Mouse (Mus musculus) adrenal gland, postnatal 4 days (tissue): ENCODE measurements around the gene Itpkc. TPM values are rescaled to one million over a fixed set of nuclear protein-coding genes. Genes with fewer than 3 reads are reported as not detected.
"Not testable (repeated sequence)": the region's sequence is repeated elsewhere in the genome, so short reads cannot be mapped to it uniquely, and the experiment has no call there.

Experiments
- DNase-seq, 2 experiments: peaks; one replicate each; pipeline ENCODE4 v3.0.0; 2021 to 2022; ENCODE audit warnings: low spot score in 2 of 2, mixed read lengths in 2 of 2
- long read RNA-seq, 2 experiments: library from polyadenylated mRNA; stranded (forward); transcript quantifications; one replicate each; pipeline ENCODE4 v2.0.0; 2021
- total RNA-seq, 2 experiments: library from RNA; stranded (reverse); gene quantifications; 2 replicates each; pipeline ENCODE4 v1.2.3; 2021

Gene Itpkc
- total RNA-seq = 10 to 100 TPM; 12.7 to 14.4 TPM
- long read RNA-seq, experiment 1, transcript Itpkc-201 (7 exons, 3,247 nt) = major isoform, 22 of 49 reads
- long read RNA-seq, experiment 1, partial matches to known transcripts = 1 of 49 reads
- long read RNA-seq, experiment 1, other reads (novel, unspliced or antisense) = 26 of 49 reads
- long read RNA-seq, experiment 2, transcript Itpkc-201 (7 exons, 3,247 nt) = major isoform, 25 of 27 reads
- long read RNA-seq, experiment 2, partial matches to known transcripts = 0 of 27 reads
- long read RNA-seq, experiment 2, other reads (novel, unspliced or antisense) = 2 of 27 reads

DNA sequence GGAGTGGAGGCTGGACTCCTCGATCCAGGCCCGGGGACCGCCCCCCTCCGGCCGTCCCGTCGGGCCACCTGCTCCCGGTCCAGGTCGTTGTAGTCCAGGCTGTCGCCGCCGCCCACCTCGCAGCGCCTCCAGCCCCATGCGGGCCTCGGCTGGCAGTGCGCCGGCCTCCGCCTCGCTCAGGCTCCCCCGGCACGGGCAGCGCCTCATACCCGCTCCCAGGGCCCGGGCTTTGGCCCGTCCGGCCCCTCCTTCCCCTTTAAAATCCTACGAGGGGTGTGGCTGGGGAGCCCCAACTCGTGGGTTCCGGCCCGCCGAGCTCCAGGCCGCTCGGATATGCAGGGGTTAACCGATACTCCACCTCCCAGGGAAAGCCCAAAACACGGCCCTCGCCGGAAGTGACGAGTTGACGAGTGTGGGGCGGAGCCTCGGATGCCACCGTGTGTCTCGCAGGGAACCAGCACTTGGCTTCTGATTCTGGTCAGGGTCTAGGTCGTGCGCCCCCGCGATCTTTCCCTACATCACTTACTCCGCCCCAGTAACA lies at the start of gene Itpkc:
Itpkc (minus strand) TSS at position 381 of the 541 bp plus-strand sequence.
- peak; percentile 71 to 85 for DNase-seq

DNA sequence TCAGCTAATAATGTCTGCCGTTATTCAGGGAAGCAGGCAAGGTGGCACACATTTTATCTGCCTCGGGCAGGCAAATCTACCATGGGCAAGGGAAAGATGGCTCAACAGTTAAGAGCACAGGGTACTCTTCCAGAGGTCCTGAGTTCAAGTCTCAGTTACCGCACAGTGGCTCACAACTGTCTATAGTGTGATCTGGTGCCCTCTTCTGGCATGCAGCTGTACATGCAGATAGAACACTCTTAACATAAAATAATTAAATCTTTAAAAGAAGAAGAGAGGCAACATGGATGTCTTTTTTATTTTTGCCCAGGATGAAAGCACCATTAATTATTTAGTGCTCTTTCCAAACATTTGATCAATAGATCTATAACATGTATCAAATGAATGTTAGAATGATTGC lies 48.7 kb upstream of the Itpkc start:
- DNase-seq = no peak

- no peak for DNase-seq
Measured at GRCm38 (mm10) chr7:27276021-27276420, 47.6 kb upstream of the Itpkc start.

DNA sequence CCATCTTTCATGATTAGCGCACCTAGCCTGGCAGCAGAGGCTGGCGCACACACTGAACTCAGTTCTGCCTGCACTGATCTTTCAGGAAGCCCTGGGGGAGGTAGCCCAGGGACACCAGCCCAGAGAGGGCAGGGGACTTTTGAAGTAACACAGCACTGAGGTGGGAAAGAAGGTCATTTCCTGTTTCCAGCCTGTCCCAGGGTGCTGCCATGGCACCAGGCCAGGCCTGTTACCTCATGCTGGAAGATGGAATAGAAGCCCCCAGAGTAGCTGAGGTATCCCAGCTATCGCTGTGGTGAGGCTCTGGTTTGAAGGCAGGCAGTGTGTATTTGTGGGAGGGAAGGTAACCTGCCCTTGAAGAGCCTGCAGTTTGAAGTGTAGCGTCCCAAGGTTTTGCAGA lies 46.5 kb upstream of the Itpkc start:
- no peak for DNase-seq

- no peak for DNase-seq
Measured at GRCm38 (mm10) chr7:27273739-27274351, 45.4 kb upstream of the Itpkc start.

- DNase-seq = no peak
Measured at GRCm38 (mm10) chr7:27271423-27271822, 43.0 kb upstream of the Itpkc start.

DNA sequence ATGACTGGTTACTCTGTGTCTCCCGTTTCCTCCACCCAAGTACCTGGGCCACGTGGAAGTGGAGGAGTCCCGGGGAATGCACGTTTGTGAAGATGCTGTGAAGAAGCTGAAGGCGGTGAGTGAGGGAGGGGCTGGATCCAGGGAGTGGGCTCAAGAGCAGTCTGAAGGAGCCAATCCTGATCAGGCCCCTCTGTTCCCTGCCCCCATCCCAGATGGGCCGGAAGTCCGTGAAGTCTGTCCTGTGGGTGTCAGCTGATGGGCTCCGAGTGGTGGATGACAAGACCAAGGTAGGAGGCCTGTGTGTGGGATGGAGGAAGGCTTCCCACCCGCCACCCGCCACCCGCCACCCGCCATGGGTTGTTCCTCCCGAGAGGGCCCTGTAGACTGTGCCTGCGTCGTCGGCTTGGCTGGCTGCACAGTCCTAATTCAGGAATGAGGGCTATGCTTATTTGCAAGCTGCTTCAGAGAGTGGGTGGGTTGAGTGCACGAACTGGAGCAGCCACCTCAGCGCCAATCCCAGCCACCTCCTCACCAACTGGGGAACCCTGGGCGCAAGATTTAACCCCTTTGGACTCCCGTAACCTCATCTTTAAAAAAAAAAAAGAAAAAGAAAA lies 38.2 kb upstream of the Itpkc start:
- no peak for DNase-seq

- DNase-seq = no peak
Measured at GRCm38 (mm10) chr7:27264761-27265160, 36.3 kb upstream of the Itpkc start.

GRCm38 (mm10) chr7:27261888-27262287 lies 33.4 kb upstream of the Itpkc start:
- DNase-seq = no peak

GRCm38 (mm10) chr7:27260856-27261255 lies 32.4 kb upstream of the Itpkc start:
- no peak for DNase-seq

DNA sequence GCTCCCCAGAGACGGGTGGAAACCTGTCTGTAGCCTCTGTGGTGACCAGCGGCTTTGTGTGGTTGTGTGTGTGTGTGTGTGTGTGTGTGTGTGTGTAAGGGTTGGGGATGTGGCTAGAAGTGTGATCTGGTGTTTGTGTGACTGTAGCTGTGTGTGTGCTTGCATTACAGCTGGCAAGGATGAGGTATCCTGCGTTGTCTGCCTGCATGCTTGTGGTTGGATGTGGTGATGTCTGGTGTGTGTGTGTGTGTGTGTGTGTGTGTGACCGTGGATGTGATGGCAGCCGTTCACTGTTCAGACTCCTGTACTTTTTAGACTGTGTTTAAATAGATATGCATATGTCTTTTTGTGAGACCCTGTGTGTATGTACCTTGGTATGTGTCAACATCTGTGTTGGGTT lies 31.3 kb upstream of the Itpkc start:
- no peak for DNase-seq

DNA sequence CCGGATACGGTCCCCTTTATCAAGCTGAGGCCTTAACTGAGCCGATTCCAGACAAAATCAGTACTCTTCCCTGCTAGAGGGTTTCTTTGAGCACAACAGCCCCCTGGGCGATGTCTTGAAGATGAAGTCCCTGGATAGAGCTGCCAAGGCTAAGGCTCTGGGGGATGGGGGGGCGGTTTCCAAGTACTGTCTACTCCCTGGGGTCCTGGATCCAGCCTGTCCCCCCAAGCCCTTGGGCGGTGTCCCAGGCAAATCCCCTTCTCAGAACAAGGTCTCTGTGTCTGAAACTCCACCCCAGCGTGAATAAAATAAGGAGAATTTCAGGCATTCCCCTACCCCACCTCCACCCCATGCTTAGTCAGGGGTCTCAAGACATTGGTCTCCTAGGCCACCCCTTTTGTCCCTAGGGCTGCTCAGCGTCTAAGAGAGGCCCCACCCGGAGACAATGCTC lies 30.8 kb upstream of the Itpkc start:
- DNase-seq = no peak

DNA sequence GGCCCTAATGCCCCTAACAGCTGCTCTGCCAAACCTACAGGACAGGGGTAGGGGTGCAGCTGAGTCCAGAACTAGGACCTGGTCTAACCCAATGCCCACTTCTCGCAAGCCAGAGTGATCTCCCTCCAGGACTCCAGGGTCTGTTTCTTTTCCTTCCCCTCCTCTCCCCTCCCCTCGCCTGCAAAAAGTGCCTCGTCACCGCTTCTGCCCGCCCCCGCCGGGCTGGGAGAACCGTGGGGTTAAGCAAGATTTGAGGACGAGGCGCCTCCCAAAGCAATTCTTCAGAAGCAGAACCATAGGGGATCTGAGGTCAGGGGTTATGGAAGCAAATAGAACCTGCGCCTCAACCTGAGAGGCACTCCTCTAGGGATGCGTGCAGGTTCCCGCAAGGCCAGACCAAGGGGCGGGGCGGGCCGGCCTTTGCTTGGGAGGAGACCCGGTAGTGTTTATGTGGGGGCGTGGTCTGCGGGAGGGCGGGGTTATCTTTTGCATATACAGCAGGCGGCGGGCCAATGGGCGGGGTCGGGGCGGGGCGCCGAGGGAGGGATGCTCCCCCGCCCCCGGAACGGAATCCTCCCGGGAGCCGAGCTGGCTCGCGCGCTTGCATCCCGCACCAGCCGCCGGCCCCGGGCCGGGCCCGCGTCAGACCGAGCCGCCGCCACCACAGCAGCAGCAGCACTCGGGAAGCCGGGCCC lies 29.9 kb upstream of the Itpkc start, which contains the start of gene Numbl:
Numbl (plus strand) TSS at position 229 of the 695 bp plus-strand sequence.
- peak; percentile 84 to 90 for DNase-seq

- DNase-seq = no peak
Measured at GRCm38 (mm10) chr7:27257852-27258204, 29.4 kb upstream of the Itpkc start.

- DNase-seq = peak in 1 of 2 experiments; percentile 36
Measured at GRCm38 (mm10) chr7:27257046-27257851, 28.8 kb upstream of the Itpkc start.

GRCm38 (mm10) chr7:27255721-27256120 lies 27.3 kb upstream of the Itpkc start:
- no peak for DNase-seq

GRCm38 (mm10) chr7:27251946-27252345 lies 23.5 kb upstream of the Itpkc start:
- DNase-seq = no peak

DNA sequence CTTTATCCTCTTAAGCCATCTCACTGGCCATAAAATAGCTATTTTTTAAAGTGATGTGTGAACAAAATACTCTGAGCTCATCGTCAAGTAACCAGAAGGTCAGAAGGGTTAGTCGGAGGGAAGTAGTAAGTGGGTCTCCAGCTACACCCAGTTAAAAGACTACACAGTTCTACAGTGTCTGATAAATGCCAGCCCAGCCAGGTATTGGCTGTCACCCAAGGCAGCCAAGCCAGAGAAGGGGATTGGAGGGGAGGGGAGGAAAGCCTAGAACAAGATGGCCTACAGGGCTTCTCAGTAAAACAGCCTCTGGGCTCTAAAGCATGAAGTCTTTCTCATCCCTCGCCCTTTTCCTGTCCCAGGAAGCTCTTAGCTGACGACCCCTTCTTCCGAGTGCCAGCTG lies 21.5 kb upstream of the Itpkc start:
- DNase-seq = no peak

DNA sequence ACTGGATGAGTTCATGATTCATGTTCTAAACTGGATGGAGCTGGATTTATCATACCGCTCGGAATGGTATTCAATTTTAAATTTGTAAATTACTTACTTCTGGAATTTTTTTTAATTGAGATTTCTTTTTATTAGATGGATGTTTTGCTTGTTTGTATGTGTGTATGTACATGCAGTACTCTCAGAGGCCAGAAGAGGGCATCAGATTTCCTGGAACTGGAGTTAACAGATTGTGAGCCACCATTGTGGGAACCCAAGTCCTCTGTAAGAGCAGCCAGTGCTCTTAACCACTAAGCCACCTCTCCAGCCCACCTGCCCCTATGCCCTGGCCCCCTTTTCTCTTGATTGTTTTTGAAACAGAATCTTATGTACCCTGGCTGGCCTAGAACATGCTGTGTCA lies 20.7 kb upstream of the Itpkc start:
- DNase-seq = no peak

GRCm38 (mm10) chr7:27244088-27244487 lies 15.6 kb upstream of the Itpkc start:
- not testable (repeated sequence) for DNase-seq

DNA sequence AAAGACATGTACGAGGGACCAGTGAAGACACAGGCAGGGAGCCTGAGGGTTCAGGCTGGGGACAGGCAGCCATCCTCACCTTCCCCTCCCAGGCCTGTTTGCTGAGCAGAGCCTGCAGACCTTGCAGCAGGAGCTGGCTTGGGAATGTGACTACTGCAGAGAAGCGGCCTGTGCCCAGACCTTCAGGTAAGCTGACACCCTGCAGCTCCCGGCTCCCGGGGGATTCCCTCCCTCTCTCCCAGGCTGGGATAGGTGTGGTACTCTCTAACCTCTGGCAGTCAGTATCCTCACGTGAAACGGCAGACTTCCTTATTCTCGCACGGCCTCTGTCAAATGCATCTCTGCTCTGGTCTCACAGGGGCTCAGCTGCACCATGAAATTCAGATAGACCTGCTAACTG lies 14.8 kb upstream of the Itpkc start:
- DNase-seq = no peak
